Mouse (Mus musculus) stomach, postnatal 0 days (tissue): ENCODE measurements around the gene Myl9.

ENCODE experiments used
- CTCF ChIP-seq: IDR thresholded peaks from 2 replicates; pipeline ENCODE4 v1.5.1; 2016; ENCODE audit warnings: antibody characterized with exemption, low read depth, mild to moderate bottlenecking, moderate library complexity
- EP300 ChIP-seq: optimal IDR thresholded peaks from 2 replicates; pipeline ENCODE3; 2016; ENCODE audit warnings: antibody characterized with exemption

DNA sequence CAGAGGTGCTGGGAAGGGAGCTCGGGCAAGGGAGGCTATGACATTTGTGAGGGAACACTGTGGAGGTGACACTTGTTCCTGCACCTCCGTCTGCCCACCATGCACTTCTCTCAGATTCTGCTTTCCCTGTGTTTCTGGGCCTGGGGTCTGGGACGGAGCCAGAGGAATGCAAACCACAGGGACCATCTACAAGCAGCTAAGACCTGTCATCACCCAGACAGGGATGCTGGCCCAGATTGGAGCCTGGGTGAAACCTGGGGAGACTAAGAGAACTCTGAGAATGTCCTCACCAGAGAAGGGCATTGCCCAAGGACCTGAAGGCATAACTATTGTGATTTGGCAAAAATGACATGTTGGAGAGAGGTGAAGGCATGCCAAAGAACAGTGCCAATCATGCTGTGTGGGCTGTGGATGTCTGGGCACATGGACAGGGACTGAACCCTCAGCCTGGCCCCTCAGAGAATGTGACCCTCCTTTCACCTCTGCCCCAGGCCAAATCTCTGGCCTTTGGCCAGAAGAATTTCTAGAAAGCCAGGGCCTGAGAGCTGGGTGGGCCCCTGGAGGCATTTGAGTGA is 39.4 kb upstream of the Myl9 start:
- TF ChIP-seq CTCF (no peak), EP300 (no peak)
